25 mouse cellular contexts compared by ENCODE assay signal in the genomic region with DNA sequence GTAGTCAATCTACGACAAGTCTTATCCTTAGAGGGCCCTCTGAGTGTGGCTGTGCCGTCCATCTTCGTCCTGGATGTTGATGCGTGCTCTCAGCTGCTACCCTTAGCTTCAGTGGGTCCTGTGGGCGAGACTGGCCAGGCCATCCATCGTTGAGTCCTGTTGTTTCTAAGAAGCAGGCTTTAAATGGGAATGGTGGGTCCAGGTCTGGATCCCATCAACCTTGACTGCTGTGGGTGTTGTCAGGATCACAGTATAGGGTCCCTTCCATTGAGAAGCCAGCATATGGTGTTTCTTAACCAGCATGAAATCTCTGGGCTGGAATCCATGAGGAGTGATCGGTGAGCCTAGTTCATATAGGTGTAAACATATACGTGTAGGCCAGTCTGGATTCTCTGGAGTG.
"Had no signal": no experiment of that assay in that cellular context is flagged by ENCODE, and none has a peak within 500 bp of the region (broad histone marks: within the 10 kb centered on the region; RNA-seq: fewer than 3 reads in every experiment).

No protein-coding gene starts in this region.

- H3K4me2 ChIP-seq: heart, embryonic 13.5 days; heart, embryonic 15.5 days; hindbrain, embryonic 13.5 days; hindbrain, embryonic 15.5 days; kidney, embryonic 15.5 days; limb, embryonic 13.5 days; limb, embryonic 15.5 days; liver, embryonic 11.5 days had no signal

- DNase-seq: forebrain, postnatal 0 days; gastrocnemius, postnatal 14 days; gastrocnemius, postnatal 36 days; heart, adult 18-20 months; heart, postnatal 14 days; heart, postnatal 36 days; kidney, adult 11 months; kidney, adult 2 months; kidney, adult 9 months; kidney, postnatal 14 days; kidney, postnatal 36 days; layer of hippocampus, adult 9-11 months; layer of hippocampus, postnatal 36 days; left cerebral cortex, postnatal 4 days had no signal

- H3K27ac ChIP-seq: heart, embryonic 13.5 days; heart, embryonic 15.5 days; hindbrain, embryonic 13.5 days; hindbrain, embryonic 15.5 days; hindbrain, postnatal 0 days; kidney, embryonic 15.5 days; kidney, postnatal 0 days; limb, embryonic 13.5 days; limb, embryonic 15.5 days had no signal

- H3K9ac ChIP-seq: forebrain, postnatal 0 days; heart, embryonic 13.5 days; heart, embryonic 15.5 days; hindbrain, embryonic 13.5 days; hindbrain, embryonic 15.5 days; kidney, embryonic 15.5 days; limb, embryonic 13.5 days; limb, embryonic 15.5 days had no signal

- H3K27me3 ChIP-seq: heart, embryonic 15.5 days; hindbrain, embryonic 13.5 days; hindbrain, embryonic 15.5 days; kidney, embryonic 15.5 days; limb, embryonic 13.5 days; limb, embryonic 15.5 days had no signal

- H3K4me1 ChIP-seq: heart, embryonic 13.5 days; heart, embryonic 15.5 days; hindbrain, embryonic 13.5 days; hindbrain, embryonic 15.5 days; kidney, embryonic 15.5 days; limb, embryonic 13.5 days; limb, embryonic 15.5 days had no signal

- H3K4me3 ChIP-seq: heart, embryonic 13.5 days; heart, embryonic 15.5 days; hindbrain, embryonic 13.5 days; hindbrain, embryonic 15.5 days; kidney, embryonic 15.5 days; limb, embryonic 13.5 days; limb, embryonic 15.5 days had no signal

- H3K9me3 ChIP-seq: heart, embryonic 13.5 days; heart, embryonic 15.5 days; hindbrain, embryonic 13.5 days; hindbrain, embryonic 15.5 days; kidney, embryonic 15.5 days; limb, embryonic 13.5 days; limb, embryonic 15.5 days had no signal

- ATAC-seq: forebrain, postnatal 0 days; hindbrain, postnatal 0 days; intestine, embryonic 16.5 days had no signal
